Mouse (Mus musculus) kidney, postnatal 4 days (tissue): ENCODE results near the gene Dus3l.

Experiments used
- DNase-seq, 2 experiments: peaks; one replicate each; pipeline ENCODE4 v3.0.0; 2021; ENCODE audit warnings: mixed read lengths in 2 of 2

The Dus3l gene

GRCm38 (mm10) chr17:56792588-56792987, 28.0 kb downstream of the Dus3l start:
- DNase-seq = no peak

- no peak for DNase-seq
Observed at GRCm38 (mm10) chr17:56793614-56794319, 29.2 kb downstream of the Dus3l start.

- no peak for DNase-seq
Observed at GRCm38 (mm10) chr17:56799276-56799675, 34.7 kb downstream of the Dus3l start.

DNA sequence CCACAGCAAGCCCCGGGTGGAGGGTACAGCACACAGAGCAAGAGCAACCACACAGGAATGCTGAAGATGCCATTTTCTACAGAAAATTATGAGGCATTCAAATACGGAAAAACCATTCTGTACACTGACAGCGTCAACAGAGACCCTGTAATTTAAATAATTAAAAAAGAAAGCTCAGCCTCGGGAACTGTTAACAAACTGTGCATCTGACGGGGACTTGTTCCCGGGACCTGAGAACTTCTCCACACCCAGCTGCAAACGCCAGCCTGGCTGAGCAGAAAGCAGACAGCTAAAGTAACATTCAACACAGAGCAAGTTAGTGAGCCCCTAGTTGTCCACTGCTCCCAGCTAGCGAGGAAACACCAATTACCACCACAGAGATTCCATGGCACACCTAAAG, 37.5 kb downstream of the Dus3l start:
- DNase-seq = no peak

DNA sequence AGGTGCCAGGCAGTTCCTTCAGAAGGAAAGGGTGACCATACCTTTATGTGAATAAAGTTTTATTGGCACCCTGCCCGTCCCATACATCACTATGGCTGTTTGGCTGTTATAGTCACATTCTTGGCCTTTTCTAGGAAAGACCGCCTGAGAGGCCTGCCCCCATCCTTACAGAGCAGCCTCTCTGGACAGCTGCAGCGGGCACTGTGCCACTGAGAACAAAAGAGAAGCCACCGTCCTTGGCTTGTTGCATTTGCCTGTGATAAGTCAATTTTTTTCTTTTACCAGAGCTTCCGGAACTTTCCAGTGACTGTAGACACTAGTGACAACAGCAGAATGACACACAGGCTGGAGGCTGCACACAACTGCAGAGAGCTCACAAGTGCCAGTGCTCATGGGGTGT, 40.4 kb downstream of the Dus3l start:
- DNase-seq = no peak

DNA sequence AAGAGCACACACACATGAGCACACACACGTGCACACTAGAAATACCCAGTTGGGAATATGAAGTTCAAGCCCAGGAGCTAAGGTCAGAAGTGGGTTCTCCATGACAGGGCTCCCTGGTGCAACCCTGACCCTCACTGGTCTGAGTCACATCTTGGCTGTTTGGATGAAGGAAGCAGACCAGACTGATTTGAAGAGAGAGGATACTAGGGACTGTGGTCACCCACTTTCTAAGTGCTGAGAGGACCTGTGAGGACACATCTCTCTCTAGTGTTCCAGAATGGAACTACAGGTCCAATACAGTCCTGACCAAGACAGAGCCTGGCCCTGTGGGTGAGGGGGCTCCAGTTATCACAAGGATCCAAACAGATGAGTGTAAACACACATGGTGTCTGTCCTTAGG, 41.2 kb downstream of the Dus3l start:
- no peak for DNase-seq

DNA sequence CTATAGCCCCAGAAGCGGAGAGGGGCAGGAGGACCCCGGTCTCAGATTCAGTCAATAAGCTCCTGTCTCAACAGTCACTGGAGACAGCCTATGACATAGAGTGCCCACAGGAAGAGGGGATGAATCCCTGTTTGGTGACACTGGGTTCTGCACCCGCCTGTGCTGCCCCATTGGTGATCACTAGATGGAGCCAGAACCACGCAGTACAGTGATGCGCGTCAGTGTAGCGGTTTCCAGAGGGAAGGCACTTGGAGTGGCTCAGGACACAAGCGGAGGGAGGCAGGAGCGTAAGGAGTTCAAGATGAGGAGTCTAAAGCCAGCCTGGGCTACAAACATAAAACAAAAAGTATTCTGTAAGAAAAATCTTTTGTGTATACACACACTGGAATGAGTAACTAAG, 44.0 kb downstream of the Dus3l start:
- DNase-seq = peak; percentile 85 to 86

- peak; percentile 84 to 90 for DNase-seq
Observed at GRCm38 (mm10) chr17:56810245-56810644, 45.7 kb downstream of the Dus3l start.

- peak; percentile 82 to 85 for DNase-seq
Observed at GRCm38 (mm10) chr17:56814316-56815056, 49.9 kb downstream of the Dus3l start.

DNA sequence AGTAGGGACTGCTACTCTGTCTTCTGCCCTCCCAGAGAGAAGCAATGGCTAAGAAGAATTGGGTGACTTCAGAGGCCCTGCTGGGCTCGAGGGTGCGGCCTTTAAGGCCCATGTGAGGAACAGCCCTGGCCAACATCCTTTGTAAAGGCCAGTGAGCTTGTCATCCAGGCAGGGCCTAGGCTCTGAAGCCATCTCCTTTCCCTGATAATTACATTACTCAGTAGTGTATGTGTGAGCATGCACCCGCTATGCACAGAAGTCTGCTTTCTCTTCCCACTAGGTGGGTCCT, 50.4 kb downstream of the Dus3l start:
- no peak for DNase-seq

DNA sequence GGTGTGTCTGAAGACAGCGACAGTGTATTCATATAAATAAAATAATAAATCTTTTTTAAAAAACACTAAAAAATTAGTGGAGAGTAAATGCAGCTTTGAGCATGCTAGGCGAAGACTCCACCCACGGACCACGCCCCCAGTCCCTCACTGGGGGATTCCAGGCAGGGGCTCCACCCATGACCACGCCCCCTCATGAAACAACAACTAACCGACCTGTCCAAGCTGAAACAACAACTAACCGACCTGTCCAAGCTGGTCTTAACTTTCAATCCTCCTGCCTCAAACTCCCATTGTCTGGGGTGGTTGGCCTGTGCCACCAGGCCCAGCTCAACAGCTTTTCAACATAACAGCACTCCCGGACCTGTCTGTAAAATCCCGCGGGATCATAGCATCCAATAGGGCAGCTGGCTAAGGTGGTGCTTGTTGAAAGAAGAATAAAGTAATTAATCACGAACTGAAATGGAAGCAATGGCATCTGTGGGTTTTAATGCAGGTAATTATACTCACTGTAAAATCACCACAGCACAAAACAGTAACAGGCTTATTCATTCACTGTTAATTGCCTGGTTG, 53.6 kb downstream of the Dus3l start:
- peak; percentile 64 to 71 for DNase-seq

DNA sequence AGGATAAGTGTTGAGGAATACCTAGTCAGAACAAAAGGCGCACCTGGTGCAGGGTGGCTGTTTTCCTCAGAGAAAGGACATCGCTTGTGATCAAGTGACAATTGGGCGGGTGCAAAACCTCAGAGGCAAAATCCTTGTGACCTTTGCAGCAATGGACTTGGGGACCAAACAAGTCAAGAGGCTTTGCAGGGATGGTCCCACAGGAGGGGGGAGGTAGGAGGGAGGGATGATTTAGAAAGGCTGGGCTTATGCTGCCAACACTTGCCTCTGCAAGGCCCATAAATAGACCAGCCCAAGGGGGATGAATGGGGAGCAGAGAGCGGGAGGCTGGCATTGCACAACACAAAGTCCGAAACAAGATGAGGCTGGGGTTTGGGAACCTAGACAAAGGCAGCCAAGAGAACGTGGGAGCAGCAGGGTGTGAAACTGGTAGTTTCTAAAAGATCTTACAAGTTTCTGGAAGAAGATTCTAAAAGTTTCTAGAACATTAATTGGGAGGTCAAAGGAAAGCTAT, 54.5 kb downstream of the Dus3l start:
- no peak for DNase-seq
